Mouse (Mus musculus) embryonic facial prominence, embryonic 11.5 days (tissue): ENCODE data around the gene Haao. TPM values are rescaled to one million over a fixed set of nuclear protein-coding genes. Genes with fewer than 3 reads are reported as not detected.

Experiments
- ATAC-seq: fragments of 200-750 bp; cut with Nextera tagmentation; replicated peaks from 2 replicates; pipeline ENCODE4 v1.8.0; 2017; ENCODE audit warnings: low read depth; ENCODE audit not compliant: insufficient number of reproducible peaks, low FRiP score, low TSS enrichment
- DNase-seq: peaks from one replicate; pipeline ENCODE4 v3.0.0-alpha.2; 2015; ENCODE audit warnings: low spot score
- H3K27ac ChIP-seq: fragments of 300-500 bp; sonication (generic); replicated peaks from 2 replicates; pipeline ENCODE4 v1.5.1; 2014; ENCODE audit warnings: mild to moderate bottlenecking, low read depth, low read length, control low read depth
- H3K27me3 ChIP-seq: fragments of 300-500 bp; sonication (generic); 2 replicates; pipeline ENCODE4 v1.6.1; 2014; ENCODE audit warnings: mild to moderate bottlenecking, low read length, moderate library complexity, mixed read lengths; ENCODE audit not compliant: control insufficient read depth, insufficient read depth
- H3K36me3 ChIP-seq: fragments of 300-500 bp; sonication (generic); replicated peaks from 2 replicates; pipeline ENCODE4 v1.6.1; 2014; ENCODE audit warnings: low read depth, mild to moderate bottlenecking, low read length, moderate library complexity, mixed read lengths; ENCODE audit not compliant: control insufficient read depth, insufficient read depth
- H3K4me1 ChIP-seq: fragments of 300-500 bp; sonication (generic); 2 replicates; pipeline ENCODE4 v1.6.1; 2014; ENCODE audit warnings: low read length, mixed read lengths; ENCODE audit not compliant: control insufficient read depth, insufficient read depth
- H3K4me2 ChIP-seq: fragments of 300-500 bp; sonication (generic); 2 replicates; pipeline ENCODE4 v1.6.1; 2014; ENCODE audit warnings: low read depth, mild to moderate bottlenecking, control low read depth, low read length, moderate library complexity
- H3K4me3 ChIP-seq: fragments of 300-500 bp; sonication (generic); 2 replicates; pipeline ENCODE4 v1.5.1; 2014; ENCODE audit warnings: low read depth, low read length, control low read depth
- H3K9ac ChIP-seq: fragments of 300-500 bp; sonication (generic); replicated peaks from 2 replicates; pipeline ENCODE4 v1.6.1; 2014; ENCODE audit warnings: mild to moderate bottlenecking, control low read depth, low read length
- H3K9me3 ChIP-seq: fragments of 300-500 bp; sonication (generic); replicated peaks from 2 replicates; pipeline ENCODE4 v1.6.1; 2016; ENCODE audit warnings: mild to moderate bottlenecking, low read length, inconsistent platforms, mixed read lengths; ENCODE audit not compliant: control insufficient read depth
- WGBS: fragments of 180-500 bp; shearing (Covaris S2); extraction: QIAGEN DNeasy Blood & Tissue Kit; methylation state at CpG from one replicate; pipeline ENCODE4 v1.1.7; 2014; 5-methylcytosine and 5-hydroxymethylcytosine counted together
- polyA plus RNA-seq: library from polyadenylated mRNA; unstranded; fragments of >200 nt; fragmentation: Nextera tagmentation; extraction: Ambion mirVana; gene quantifications from 2 replicates; pipeline ENCODE4 v1.2.1, GENCODE M21; 2014

The Haao gene
- polyA plus RNA-seq = 0.31 and 0.39 TPM in 2 replicates

GRCm38 (mm10) chr17:83847815-83848214 lies at the start of gene Haao:
Gene Haao, minus strand, starts transcription at chr17:83847963.
- Histone ChIP-seq H3K4me2 (no peak within 1 kb of the TSS), H3K9ac (no peak within 1 kb of the TSS), H3K27me3 (no peaks in the 10 kb centered on the region), H3K9me3 (no peaks in the 10 kb centered on the region), H3K27ac (no peak within 1 kb of the TSS), H3K4me1 (no peaks in the 10 kb centered on the region; the same call in 1 of the 2 replicates), H3K4me3 (no peak within 1 kb of the TSS), H3K36me3 (no peaks in the 10 kb centered on the region)
- WGBS = 69% methylated on average over 3 of the region's 3 CpGs
- ATAC-seq = no peak
- no peak for DNase-seq

GRCm38 (mm10) chr17:83897361-83897799 lies 49.6 kb upstream of the Haao start:
- Histone ChIP-seq H3K4me2 (no peak overlapping the region), H3K27ac (peak overlapping the region; percentile 25; the same call in 1 of the 2 replicates), H3K9me3 (no peaks in the 10 kb centered on the region), H3K9ac (peak overlapping the region; percentile 28; the same call in 1 of the 2 replicates), H3K4me1 (peaks cover 11% of the 10 kb centered on the region), H3K36me3 (no peaks in the 10 kb centered on the region), H3K4me3 (no peak overlapping the region), H3K27me3 (no peaks in the 10 kb centered on the region)
- no peak for ATAC-seq
- DNase-seq = peak; percentile 17
- WGBS = 38% methylated on average over 8 of the region's 8 CpGs

GRCm38 (mm10) chr17:83896723-83897122 lies 49.0 kb upstream of the Haao start:
- Histone ChIP-seq H3K9ac (no peak overlapping the region), H3K4me2 (no peak overlapping the region), H3K4me1 (peaks cover 11% of the 10 kb centered on the region), H3K36me3 (no peaks in the 10 kb centered on the region), H3K4me3 (no peak overlapping the region), H3K27ac (no peak overlapping the region), H3K9me3 (no peaks in the 10 kb centered on the region), H3K27me3 (no peaks in the 10 kb centered on the region)
- DNase-seq = peak; percentile 83
- 25% methylated on average over 10 of the region's 10 CpGs for WGBS
- no peak for ATAC-seq

GRCm38 (mm10) chr17:83895321-83895770 lies 47.6 kb upstream of the Haao start:
- H3K36me3 ChIP-seq = no peaks in the 10 kb centered on the region
- H3K27ac ChIP-seq = peak overlapping the region; percentile 52; the same call in 1 of the 2 replicates
- no peak overlapping the region; the same call in 1 of the 2 replicates for H3K4me2 ChIP-seq
- 43% methylated on average over 8 of the region's 8 CpGs for WGBS
- no peaks in the 10 kb centered on the region for H3K9me3 ChIP-seq
- no peak overlapping the region for H3K4me3 ChIP-seq
- no peaks in the 10 kb centered on the region for H3K27me3 ChIP-seq
- DNase-seq (peak; percentile 36), ATAC-seq (no peak)
- H3K4me1 ChIP-seq = peaks cover 11% of the 10 kb centered on the region
- H3K9ac ChIP-seq = peak overlapping the region; percentile 28; the same call in 1 of the 2 replicates

GRCm38 (mm10) chr17:83893134-83893533 lies 45.4 kb upstream of the Haao start:
- 92% methylated on average over 4 of the region's 4 CpGs for WGBS
- Histone ChIP-seq H3K4me3 (no peak overlapping the region), H3K9me3 (no peaks in the 10 kb centered on the region), H3K27me3 (no peaks in the 10 kb centered on the region), H3K9ac (no peak overlapping the region), H3K36me3 (no peaks in the 10 kb centered on the region), H3K4me1 (peaks cover 11% of the 10 kb centered on the region), H3K4me2 (no peak overlapping the region), H3K27ac (no peak overlapping the region)
- ATAC-seq (no peak), DNase-seq (no peak)

- WGBS = 83% methylated on average over 9 of the region's 9 CpGs
- Histone ChIP-seq H3K27me3 (no peaks in the 10 kb centered on the region), H3K4me2 (no peak overlapping the region), H3K27ac (no peak overlapping the region), H3K9ac (no peak overlapping the region), H3K4me3 (no peak overlapping the region), H3K36me3 (no peaks in the 10 kb centered on the region), H3K9me3 (no peaks in the 10 kb centered on the region), H3K4me1 (0 out of 2 replicates have a peak, but pooled peaks cover 2% of the 10 kb centered on the region)
- no peak for ATAC-seq
- no peak for DNase-seq
Measured at GRCm38 (mm10) chr17:83891864-83892263, 44.1 kb upstream of the Haao start.

- WGBS = 75% methylated on average over 5 of the region's 5 CpGs
- no peak overlapping the region for H3K27ac ChIP-seq
- ATAC-seq (no peak), DNase-seq (no peak)
- no peak overlapping the region for H3K4me3 ChIP-seq
- H3K4me2 ChIP-seq = no peak overlapping the region
- no peaks in the 10 kb centered on the region for H3K27me3 ChIP-seq
- H3K9me3 ChIP-seq = no peaks in the 10 kb centered on the region
- H3K9ac ChIP-seq = no peak overlapping the region
- H3K36me3 ChIP-seq = no peaks in the 10 kb centered on the region
- 0 out of 2 replicates have a peak, but pooled peaks cover 2% of the 10 kb centered on the region for H3K4me1 ChIP-seq
Measured at GRCm38 (mm10) chr17:83890373-83890696, 42.6 kb upstream of the Haao start.

GRCm38 (mm10) chr17:83889691-83890372 lies 42.1 kb upstream of the Haao start:
- Histone ChIP-seq H3K4me1 (no peaks in the 10 kb centered on the region), H3K36me3 (no peaks in the 10 kb centered on the region), H3K9ac (no peak overlapping the region), H3K4me3 (no peak overlapping the region), H3K9me3 (no peaks in the 10 kb centered on the region), H3K27ac (no peak overlapping the region), H3K4me2 (no peak overlapping the region), H3K27me3 (no peaks in the 10 kb centered on the region)
- ATAC-seq (no peak), DNase-seq (peak; percentile 19)
- 57% methylated on average over 13 of the region's 13 CpGs for WGBS
